Mouse (Mus musculus) testis, adult 2 months (tissue): ENCODE data around the gene Rasip1.

Source experiments
- CTCF ChIP-seq: fragments of 200-500 bp; IDR thresholded peaks from 2 replicates; pipeline ENCODE4 v1.5.1; 2012; ENCODE audit warnings: low read depth, mild to moderate bottlenecking, inconsistent platforms, low read length, moderate library complexity; ENCODE audit not compliant: control insufficient read depth, insufficient read depth, insufficient replicate concordance
- POLR2A ChIP-seq: fragments of 200-500 bp; IDR thresholded peaks from 2 replicates; pipeline ENCODE4 v1.6.1; 2012; ENCODE audit warnings: low read depth, mild to moderate bottlenecking, inconsistent platforms, low read length, moderate library complexity; ENCODE audit not compliant: control insufficient read depth

DNA sequence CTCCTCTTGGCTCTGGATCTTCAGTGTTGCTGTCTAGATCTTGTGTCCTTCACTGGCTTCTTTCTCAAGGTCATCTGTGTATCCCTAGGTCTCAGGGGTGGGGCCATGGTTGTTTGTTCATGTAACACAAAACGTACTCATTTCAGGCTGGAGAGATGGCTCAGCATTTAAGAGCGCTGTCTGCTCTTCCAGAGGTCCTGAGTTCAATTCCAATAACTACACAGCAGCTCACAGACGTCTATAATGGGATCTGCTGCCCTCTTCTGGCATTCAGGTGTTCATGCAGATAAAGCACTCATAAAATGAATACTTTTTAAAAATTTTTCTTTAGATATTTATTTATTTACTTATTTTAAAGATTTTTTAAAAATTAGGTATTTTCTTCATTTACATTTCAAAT lies 36.4 kb upstream of the Rasip1 start:
- TF ChIP-seq CTCF (no peak), POLR2A (no peak)
